Mouse (Mus musculus) hindbrain, embryonic 12.5 days (tissue): ENCODE measurements around the gene E2f3. TPM values are rescaled to one million over a fixed set of nuclear protein-coding genes. Genes with fewer than 3 reads are reported as not detected.

Experiments used
- ATAC-seq: fragments of 200-750 bp; cut with Nextera tagmentation; 2 replicates; pipeline ENCODE4 v1.8.0; 2017; ENCODE audit warnings: moderate TSS enrichment; ENCODE audit not compliant: low FRiP score
- H3K27ac ChIP-seq: fragments of 300-500 bp; sonication (generic); 2 replicates; pipeline ENCODE4 v1.5.1; 2016; ENCODE audit warnings: mild to moderate bottlenecking
- H3K27me3 ChIP-seq: fragments of 300-500 bp; sonication (generic); 2 replicates; pipeline ENCODE4 v1.6.1; 2016; ENCODE audit warnings: mild to moderate bottlenecking
- H3K36me3 ChIP-seq: fragments of 300-500 bp; sonication (generic); 2 replicates; pipeline ENCODE4 v1.6.1; 2016; ENCODE audit warnings: mild to moderate bottlenecking
- H3K4me1 ChIP-seq: fragments of 300-500 bp; sonication (generic); 2 replicates; pipeline ENCODE4 v1.6.1; 2016
- H3K4me2 ChIP-seq: fragments of 300-500 bp; sonication (generic); replicated peaks from 2 replicates; pipeline ENCODE4 v1.6.1; 2016; ENCODE audit warnings: mild to moderate bottlenecking
- H3K4me3 ChIP-seq: fragments of 300-500 bp; sonication (generic); 2 replicates; pipeline ENCODE4 v1.5.1; 2016; ENCODE audit warnings: mild to moderate bottlenecking
- H3K9ac ChIP-seq: fragments of 300-500 bp; sonication (generic); 2 replicates; pipeline ENCODE4 v1.6.1; 2016; ENCODE audit warnings: mild to moderate bottlenecking, moderate library complexity
- H3K9me3 ChIP-seq: fragments of 300-500 bp; sonication (generic); replicated peaks from 2 replicates; pipeline ENCODE4 v1.6.1; 2016; ENCODE audit warnings: mild to moderate bottlenecking
- WGBS: fragments of 180-500 bp; shearing (Covaris S2); methylation state at CpG from one replicate; pipeline ENCODE4 v1.1.7; 2016; 5-methylcytosine and 5-hydroxymethylcytosine counted together
- polyA plus RNA-seq: library from polyadenylated mRNA; unstranded; fragments of >200 nt; fragmentation: Nextera tagmentation; extraction: Ambion mirVana; gene quantifications from 2 replicates; pipeline ENCODE4 v1.2.1, GENCODE M21; 2016

Gene E2f3
- polyA plus RNA-seq, 1 experiment from 2014 or later = 13.6 TPM

DNA sequence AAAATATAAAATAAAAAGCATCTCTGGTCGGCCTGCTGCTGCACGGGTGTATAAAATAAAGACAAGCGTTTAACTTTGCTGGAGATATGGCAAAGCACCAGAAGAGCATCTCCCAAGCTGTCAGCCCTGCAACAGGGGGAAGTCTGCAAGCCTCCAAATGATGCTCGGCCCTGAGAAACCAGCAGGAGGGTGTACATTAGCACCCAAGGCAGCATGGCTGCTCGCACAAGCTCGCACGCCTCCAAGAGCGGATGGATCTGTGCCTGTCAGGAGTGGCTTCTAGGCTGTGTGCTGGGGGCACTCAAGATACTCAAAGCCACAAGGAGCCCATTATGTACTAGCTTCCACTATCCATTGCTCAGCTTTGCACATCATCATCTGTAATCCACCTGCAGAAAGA lies 39.8 kb downstream of the E2f3 start:
- 88% methylated on average over 8 of the region's 8 CpGs for WGBS
- H3K9ac ChIP-seq = no peak overlapping the region

DNA sequence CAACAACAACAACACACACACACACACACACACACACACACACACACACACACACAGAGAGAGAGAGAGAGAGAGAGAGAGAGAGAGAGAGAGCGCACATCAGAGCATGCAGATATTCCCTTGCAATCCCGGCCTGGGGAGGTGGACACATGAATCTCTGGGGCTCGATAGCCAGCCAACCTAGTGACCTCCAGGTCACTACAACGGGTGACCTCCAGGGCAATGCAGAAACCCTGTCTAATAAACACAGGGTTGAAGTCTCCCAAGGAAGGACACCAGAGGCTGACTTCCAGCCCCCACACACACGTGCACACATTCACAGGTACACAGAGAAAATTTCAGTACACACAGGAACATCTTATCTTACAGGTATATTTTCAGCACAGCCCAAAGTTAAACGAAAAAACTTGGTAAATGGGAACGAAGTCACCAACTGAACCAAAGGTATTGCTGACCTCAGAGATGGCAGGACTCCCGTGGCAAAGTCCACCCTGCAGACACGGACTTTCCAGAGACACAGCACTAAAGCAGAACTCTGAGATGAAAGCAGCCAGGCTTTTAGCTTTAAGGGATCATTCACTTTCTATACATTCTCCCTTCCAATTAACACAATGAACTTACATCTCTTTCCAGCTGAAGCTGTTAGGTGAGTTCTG lies 40.8 kb downstream of the E2f3 start:
- no peaks in the 10 kb centered on the region for H3K9me3 ChIP-seq
- H3K36me3 ChIP-seq = 0 out of 2 replicates have a peak, but pooled peaks cover 5% of the 10 kb centered on the region
- no peaks in the 10 kb centered on the region for H3K27me3 ChIP-seq
- H3K4me3 ChIP-seq = no peak overlapping the region
- no peak overlapping the region for H3K4me2 ChIP-seq
- H3K4me1 ChIP-seq = 0 out of 2 replicates have a peak, but pooled peaks cover 2% of the 10 kb centered on the region
- no peak for ATAC-seq
- H3K9ac ChIP-seq = no peak overlapping the region
- H3K27ac ChIP-seq = no peak overlapping the region
- WGBS = 75% methylated on average over 9 of the region's 9 CpGs

More for the DNA sequence above, 39.8 kb downstream of the E2f3 start:
- Histone ChIP-seq H3K27me3 (no peaks in the 10 kb centered on the region), H3K27ac (no peak overlapping the region), H3K9me3 (no peaks in the 10 kb centered on the region), H3K4me2 (no peak overlapping the region), H3K4me1 (0 out of 2 replicates have a peak, but pooled peaks cover 2% of the 10 kb centered on the region), H3K4me3 (no peak overlapping the region), H3K36me3 (0 out of 2 replicates have a peak, but pooled peaks cover 5% of the 10 kb centered on the region)
- no peak for ATAC-seq

DNA sequence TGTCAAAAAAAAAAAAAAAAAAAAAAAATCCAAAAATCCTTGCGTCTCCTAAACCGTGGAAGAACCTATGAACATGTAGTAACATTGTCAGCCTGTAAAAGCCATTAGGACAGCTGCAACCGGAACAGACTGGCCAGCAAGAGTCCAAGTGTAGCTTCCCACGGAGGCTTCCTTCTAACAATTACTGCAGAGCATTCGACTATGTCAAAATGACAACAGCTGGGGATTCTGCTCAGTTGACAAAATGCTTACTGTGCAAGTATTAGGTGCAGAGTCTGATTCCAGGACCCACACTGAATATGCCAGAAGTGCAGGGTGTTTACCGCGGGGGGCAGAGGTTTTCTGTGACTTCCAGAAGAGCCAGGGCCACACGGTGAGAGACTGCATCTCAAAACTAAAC lies 41.4 kb downstream of the E2f3 start:
- ATAC-seq = no peak
- no peak overlapping the region for H3K4me3 ChIP-seq
- no peak overlapping the region for H3K4me2 ChIP-seq

DNA sequence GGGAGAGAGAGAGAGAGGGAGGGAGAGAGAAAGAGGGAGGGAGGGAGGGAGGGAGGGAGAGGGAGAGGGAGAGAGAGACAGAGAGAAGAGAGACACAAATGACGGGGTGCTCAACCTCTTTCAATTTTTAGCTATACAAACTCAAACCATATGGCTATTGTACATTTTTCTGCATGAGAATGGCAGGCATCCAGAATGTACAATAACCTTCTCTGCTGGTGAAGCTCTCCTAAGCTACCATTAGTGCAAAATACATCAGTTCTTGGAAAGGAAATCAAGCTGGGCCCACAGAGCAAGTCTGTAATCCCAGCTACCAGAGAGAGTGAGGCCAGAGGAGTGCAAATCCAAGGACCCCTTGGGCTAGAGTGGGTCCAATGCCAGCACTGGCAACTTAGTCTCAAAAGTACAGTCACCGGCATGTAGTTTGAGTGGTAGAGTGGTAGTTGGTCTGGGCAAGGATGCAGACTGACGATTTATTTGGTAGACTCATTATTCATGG lies 42.3 kb downstream of the E2f3 start:
- Histone ChIP-seq H3K27me3 (no peaks in the 10 kb centered on the region), H3K4me1 (no peaks in the 10 kb centered on the region), H3K9me3 (no peaks in the 10 kb centered on the region), H3K27ac (no peak overlapping the region), H3K4me2 (no peak overlapping the region), H3K4me3 (no peak overlapping the region), H3K36me3 (0 out of 2 replicates have a peak, but pooled peaks cover 5% of the 10 kb centered on the region), H3K9ac (no peak overlapping the region)
- no peak for ATAC-seq
- 82% methylated on average over 3 of the region's 3 CpGs for WGBS

More for the DNA sequence above, 41.4 kb downstream of the E2f3 start:
- no peak overlapping the region for H3K9ac ChIP-seq
- 82% methylated on average over 8 of the region's 8 CpGs for WGBS
- H3K4me1 ChIP-seq = 0 out of 2 replicates have a peak, but pooled peaks cover 2% of the 10 kb centered on the region
- H3K36me3 ChIP-seq = 0 out of 2 replicates have a peak, but pooled peaks cover 5% of the 10 kb centered on the region
- H3K27ac ChIP-seq = no peak overlapping the region
- H3K27me3 ChIP-seq = no peaks in the 10 kb centered on the region
- H3K9me3 ChIP-seq = no peaks in the 10 kb centered on the region

DNA sequence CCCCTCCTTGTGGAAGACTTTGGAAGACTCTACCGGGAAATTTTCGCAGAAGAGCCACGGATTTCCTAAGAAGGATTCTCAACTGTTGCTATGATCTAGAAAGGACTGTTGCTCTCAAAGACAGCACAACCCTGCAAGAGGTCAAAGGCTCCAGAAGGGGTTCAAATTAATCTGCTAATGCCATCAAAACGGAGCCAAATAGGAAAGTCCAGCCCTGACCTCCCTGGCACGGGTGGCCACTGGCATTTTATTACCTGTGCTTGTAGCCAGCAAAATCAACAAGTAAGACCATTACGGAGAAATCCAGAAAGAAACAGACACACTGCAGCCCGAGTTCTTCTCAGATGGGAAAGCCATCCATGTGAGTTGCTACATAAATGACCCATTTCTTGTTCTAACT lies 45.8 kb downstream of the E2f3 start:
- H3K4me2 ChIP-seq = no peak overlapping the region
- WGBS = 92% methylated on average over 7 of the region's 7 CpGs

DNA sequence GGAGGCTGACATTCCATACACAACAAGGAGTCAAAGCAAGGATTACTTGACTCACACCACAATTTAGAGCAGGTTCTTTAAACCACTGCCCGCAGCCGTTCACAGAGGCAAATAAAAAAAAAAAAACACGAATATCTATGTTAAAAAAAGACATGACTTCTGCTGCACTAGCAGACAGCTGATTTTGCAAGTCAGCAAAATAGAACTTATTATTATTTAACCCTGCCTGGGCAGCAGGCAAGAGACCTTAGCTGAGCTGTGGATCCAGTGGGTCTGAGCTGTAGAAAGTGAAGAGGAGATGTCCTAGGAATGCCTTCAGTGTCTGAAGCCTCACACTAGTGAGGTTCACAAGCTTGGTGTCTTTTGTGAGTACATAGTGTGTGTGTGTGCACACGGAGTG lies 46.5 kb downstream of the E2f3 start:
- Histone ChIP-seq H3K4me1 (no peaks in the 10 kb centered on the region), H3K9me3 (no peaks in the 10 kb centered on the region), H3K27ac (no peak overlapping the region), H3K36me3 (peaks cover 7% of the 10 kb centered on the region; the same call in 1 of the 2 replicates), H3K9ac (no peak overlapping the region), H3K4me3 (no peak overlapping the region), H3K27me3 (no peaks in the 10 kb centered on the region), H3K4me2 (no peak overlapping the region)
- WGBS = 87% methylated on average over 4 of the region's 4 CpGs
- ATAC-seq = no peak

More for the DNA sequence above, 45.8 kb downstream of the E2f3 start:
- no peak overlapping the region for H3K27ac ChIP-seq
- H3K9me3 ChIP-seq = no peaks in the 10 kb centered on the region
- H3K27me3 ChIP-seq = no peaks in the 10 kb centered on the region
- ATAC-seq = no peak
- no peak overlapping the region for H3K9ac ChIP-seq
- H3K4me1 ChIP-seq = no peaks in the 10 kb centered on the region
- H3K4me3 ChIP-seq = no peak overlapping the region
- H3K36me3 ChIP-seq = peaks cover 7% of the 10 kb centered on the region; the same call in 1 of the 2 replicates

DNA sequence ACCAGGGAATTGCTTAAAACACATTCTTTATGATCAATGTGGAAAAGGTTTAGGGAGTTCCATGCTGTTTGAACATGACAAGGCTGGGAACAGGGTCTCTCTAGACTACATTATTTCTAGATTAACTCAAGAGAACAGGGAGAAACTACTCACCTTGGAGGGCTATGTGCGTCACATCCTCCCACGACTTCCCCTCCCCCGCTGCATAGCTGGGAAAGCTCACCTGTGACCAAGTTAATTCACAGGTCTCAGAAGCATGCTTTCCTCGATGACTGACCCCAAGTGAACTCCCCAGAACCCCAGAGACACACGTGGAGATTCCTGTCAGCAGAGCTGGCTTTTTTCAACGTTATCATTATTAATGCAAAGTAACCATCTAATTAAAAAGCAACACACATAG lies 47.1 kb downstream of the E2f3 start:
- ATAC-seq = no peak
- H3K4me3 ChIP-seq = no peak overlapping the region
- H3K27ac ChIP-seq = no peak overlapping the region
- peaks cover 7% of the 10 kb centered on the region; the same call in 1 of the 2 replicates for H3K36me3 ChIP-seq
- no peaks in the 10 kb centered on the region for H3K9me3 ChIP-seq
- 80% methylated on average over 6 of the region's 6 CpGs for WGBS
- H3K27me3 ChIP-seq = no peaks in the 10 kb centered on the region
- H3K4me1 ChIP-seq = no peaks in the 10 kb centered on the region
- H3K4me2 ChIP-seq = no peak overlapping the region
- no peak overlapping the region for H3K9ac ChIP-seq

DNA sequence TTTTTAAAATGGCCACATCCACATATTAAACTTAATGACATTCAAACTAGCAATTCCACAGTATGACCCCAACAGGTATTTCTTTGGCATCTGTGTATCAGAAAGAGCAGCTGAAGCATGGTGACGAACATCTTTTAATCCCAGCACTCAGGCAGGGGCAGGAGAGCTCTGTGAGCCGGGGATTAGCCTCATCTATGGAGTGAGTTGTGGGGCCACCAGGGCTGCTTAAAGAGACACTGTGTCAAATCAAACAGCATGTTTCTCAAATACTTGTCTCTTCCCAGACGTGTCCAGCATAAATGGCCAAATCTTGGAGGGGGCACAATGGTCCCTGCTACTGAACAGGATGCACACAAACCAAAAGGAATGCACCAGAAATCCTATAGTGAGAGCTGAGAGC lies 59.7 kb downstream of the E2f3 start:
- no peak overlapping the region for H3K9ac ChIP-seq
- H3K4me2 ChIP-seq = no peak overlapping the region
- H3K27ac ChIP-seq = no peak overlapping the region
- no peaks in the 10 kb centered on the region for H3K9me3 ChIP-seq
- H3K4me1 ChIP-seq = no peaks in the 10 kb centered on the region
- ATAC-seq = no peak
- no peak overlapping the region for H3K4me3 ChIP-seq
- H3K27me3 ChIP-seq = no peaks in the 10 kb centered on the region
- no peaks in the 10 kb centered on the region for H3K36me3 ChIP-seq
- WGBS = 83% methylated on average over 3 of the region's 3 CpGs

DNA sequence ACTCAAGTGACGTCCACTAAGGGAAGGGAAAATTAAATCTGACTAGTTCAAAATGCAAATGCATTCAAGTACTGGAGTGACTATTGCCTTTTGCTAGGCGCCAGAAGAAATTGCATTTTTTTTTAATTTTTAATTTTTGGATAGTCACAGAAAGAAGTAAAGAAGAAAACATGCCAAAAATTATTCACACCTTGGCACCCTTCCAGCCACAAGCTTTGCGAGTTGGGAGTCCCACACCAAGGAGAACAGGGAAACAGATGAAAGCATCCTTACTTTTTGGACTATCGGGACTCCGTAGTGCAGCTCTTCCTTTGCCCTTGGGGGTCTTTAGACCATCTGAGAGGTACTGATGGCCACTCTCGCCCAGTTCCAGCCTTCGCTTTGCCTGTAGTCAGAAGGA lies 66.0 kb downstream of the E2f3 start:
- Histone ChIP-seq H3K36me3 (peaks cover 23% of the 10 kb centered on the region), H3K9me3 (no peaks in the 10 kb centered on the region), H3K4me2 (no peak overlapping the region), H3K4me1 (no peaks in the 10 kb centered on the region), H3K27me3 (no peaks in the 10 kb centered on the region), H3K27ac (no peak overlapping the region), H3K9ac (no peak overlapping the region), H3K4me3 (no peak overlapping the region)
- no peak for ATAC-seq
- 92% methylated on average over 7 of the region's 7 CpGs for WGBS

DNA sequence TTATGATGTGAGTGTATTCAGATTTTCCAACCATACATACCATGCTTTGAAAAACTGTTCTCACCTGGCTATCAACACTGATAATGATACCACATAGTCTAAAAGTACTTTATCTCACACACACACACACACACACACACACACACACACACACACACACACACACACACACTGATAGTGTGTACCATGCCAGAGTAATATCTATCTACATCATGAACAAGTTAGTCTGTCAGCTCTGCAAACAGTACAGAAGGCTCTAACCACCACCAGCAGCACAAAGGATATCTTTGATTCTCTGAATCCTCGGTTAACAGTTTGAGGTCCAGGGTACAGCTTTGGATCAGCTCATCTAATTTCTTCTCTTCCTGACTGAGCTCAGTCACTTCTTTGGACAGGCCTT lies 69.3 kb downstream of the E2f3 start:
- no peak for ATAC-seq
- no peak overlapping the region for H3K4me2 ChIP-seq
- no peaks in the 10 kb centered on the region for H3K27me3 ChIP-seq
- peaks cover 48% of the 10 kb centered on the region for H3K36me3 ChIP-seq
- no peak overlapping the region for H3K4me3 ChIP-seq
- H3K9ac ChIP-seq = no peak overlapping the region
- no peaks in the 10 kb centered on the region for H3K9me3 ChIP-seq
- H3K4me1 ChIP-seq = no peaks in the 10 kb centered on the region
- 83% methylated on average over 1 of the region's 1 CpGs for WGBS
- no peak overlapping the region for H3K27ac ChIP-seq

DNA sequence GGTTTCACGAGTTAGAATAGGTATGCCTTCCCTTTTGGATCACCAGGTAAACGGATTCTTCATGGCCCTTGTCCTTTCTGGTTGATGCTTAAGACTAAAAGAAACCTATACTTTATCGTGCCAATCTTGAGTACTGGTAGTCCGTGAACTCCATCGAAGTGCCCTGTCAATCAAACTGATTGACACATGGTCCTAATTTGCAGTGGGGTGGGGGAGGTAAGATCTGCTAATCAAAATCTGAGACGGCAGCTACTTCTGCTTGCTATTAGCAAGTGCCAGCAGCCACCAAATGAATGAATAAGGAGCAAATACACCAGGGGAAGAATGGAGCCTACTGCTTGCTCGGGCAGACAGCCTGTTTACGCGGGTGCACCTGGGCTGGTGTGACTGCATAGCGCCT lies 72.3 kb downstream of the E2f3 start:
- WGBS = 83% methylated on average over 10 of the region's 10 CpGs
- H3K27me3 ChIP-seq = no peaks in the 10 kb centered on the region
- H3K27ac ChIP-seq = no peak overlapping the region
- H3K9me3 ChIP-seq = no peaks in the 10 kb centered on the region
- H3K4me1 ChIP-seq = no peaks in the 10 kb centered on the region
- H3K4me2 ChIP-seq = no peak overlapping the region
- no peak for ATAC-seq
- H3K4me3 ChIP-seq = no peak overlapping the region
- no peak overlapping the region for H3K9ac ChIP-seq
- H3K36me3 ChIP-seq = peaks cover 75% of the 10 kb centered on the region

DNA sequence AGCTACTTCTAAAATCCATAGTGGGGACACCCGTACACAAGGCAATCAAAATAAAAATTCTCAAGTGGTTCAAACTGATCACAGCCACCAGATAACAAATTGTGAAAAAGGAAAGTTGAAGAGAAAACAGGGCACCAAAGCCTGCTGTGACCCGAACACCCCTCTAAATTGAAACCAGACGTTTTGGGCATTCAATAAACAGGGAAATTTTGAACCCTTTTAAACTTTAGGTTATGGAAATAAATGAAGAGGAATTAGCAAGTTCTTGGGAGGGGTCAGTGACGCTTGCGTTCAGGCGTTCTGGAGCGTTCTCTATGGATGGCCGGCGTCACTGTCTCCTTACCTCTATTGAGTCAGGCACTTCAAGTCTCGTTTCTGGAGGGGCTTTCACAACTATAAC lies 72.8 kb downstream of the E2f3 start:
- H3K4me3 ChIP-seq = no peak overlapping the region
- H3K27ac ChIP-seq = no peak overlapping the region
- ATAC-seq = no peak
- H3K4me1 ChIP-seq = no peaks in the 10 kb centered on the region
- H3K9me3 ChIP-seq = no peaks in the 10 kb centered on the region
- no peak overlapping the region for H3K9ac ChIP-seq
- WGBS = 74% methylated on average over 10 of the region's 10 CpGs
- no peak overlapping the region for H3K4me2 ChIP-seq
- no peaks in the 10 kb centered on the region for H3K27me3 ChIP-seq
- peaks cover 76% of the 10 kb centered on the region for H3K36me3 ChIP-seq

DNA sequence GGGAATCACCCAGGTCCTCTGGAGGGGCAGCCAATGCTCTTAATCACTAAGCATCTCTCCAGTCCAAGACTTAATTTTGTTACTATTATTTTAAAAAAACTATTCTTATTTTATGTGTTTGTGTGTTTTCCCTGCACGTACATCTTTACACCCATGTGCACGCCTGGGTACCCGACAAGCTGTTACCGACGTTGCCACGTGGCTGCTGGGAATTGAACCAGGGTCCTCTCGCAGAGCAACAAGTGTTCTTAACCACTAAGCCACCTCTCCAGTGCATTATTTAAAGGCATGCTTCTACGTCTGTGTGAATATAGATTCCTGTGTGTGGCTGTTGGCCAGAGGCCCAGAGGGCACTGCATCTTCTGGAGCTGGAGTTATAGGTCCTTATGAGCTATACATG lies 73.6 kb downstream of the E2f3 start:
- H3K9ac ChIP-seq = no peak overlapping the region
- no peak overlapping the region for H3K4me3 ChIP-seq
- H3K9me3 ChIP-seq = no peaks in the 10 kb centered on the region
- WGBS = 97% methylated on average over 8 of the region's 8 CpGs
- H3K4me1 ChIP-seq = no peaks in the 10 kb centered on the region
- no peak for ATAC-seq
- no peak overlapping the region for H3K4me2 ChIP-seq
- no peaks in the 10 kb centered on the region for H3K27me3 ChIP-seq
- H3K36me3 ChIP-seq = peaks cover 76% of the 10 kb centered on the region
- no peak overlapping the region for H3K27ac ChIP-seq
